Mouse (Mus musculus) heart, postnatal 14 days (tissue): ENCODE results near the gene Cyp1a1. TPM values are rescaled to one million over a fixed set of nuclear protein-coding genes. Genes with fewer than 3 reads are reported as not detected.

ENCODE experiments used
- DNase-seq, 2 experiments: peaks; one replicate each; pipeline ENCODE4 v3.0.0; 2021 to 2022
- intact Hi-C: fragments of 180-260 bp; cut with DNase I; formaldehyde crosslinking; loops from one replicate; pipeline ENCODE4 v1.15.1; 2025
- total RNA-seq, 2 experiments: library from RNA; stranded (reverse); gene quantifications; 2 replicates each; pipeline ENCODE4 v1.2.3; 2021

Cyp1a1 gene
- total RNA-seq, 2 experiments from 2014 or later, result not detected

DNA sequence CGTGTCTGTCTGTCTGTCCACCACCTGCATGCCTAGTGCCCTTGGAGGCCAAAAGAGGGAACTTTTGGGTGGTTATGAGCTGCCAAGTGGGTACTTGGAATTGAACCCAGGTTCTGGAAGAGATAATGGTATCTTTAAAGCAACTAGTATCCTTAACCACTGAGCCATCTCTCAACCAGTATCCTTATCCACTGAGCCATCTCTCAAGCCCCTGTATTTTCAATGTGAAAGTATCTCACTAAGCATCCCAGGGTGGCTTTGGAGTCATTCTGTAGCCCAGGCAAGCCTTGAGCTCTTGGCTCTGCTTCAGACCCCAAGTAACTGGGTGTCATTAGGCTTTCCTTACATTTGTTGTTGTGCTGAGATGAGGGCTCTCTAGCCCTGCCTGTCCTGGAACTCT lies 32.8 kb upstream of the Cyp1a1 start:
- intact Hi-C loops, result loop anchor here (1.0 to 10.0 kb wide), 6 partner anchors 26 to 340 kb away; no protein-coding TSS in a partner anchor
- no peak for DNase-seq

DNA sequence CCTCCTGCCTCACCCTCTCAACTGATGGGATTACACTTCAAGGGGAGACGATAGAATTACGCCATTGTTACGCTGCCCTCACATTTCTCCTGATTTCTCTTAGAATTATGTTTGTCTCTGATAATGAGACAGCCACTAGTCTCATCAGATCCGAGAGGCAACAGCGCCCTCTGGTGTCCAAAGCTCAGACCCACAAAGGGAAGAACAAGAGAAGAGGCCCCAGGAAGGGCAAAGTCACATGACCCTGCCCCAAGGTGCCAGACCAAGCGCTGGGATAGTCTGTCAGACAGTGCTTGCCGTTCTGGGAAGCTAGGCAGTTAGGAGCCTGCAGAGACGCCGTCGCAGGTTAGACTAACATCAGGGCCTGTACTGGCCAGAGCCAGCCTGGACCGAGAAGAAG lies 32.0 kb upstream of the Cyp1a1 start:
- intact Hi-C loops, result loop anchor here (1.0 to 10.0 kb wide), 5 partner anchors 26 to 339 kb away; no protein-coding TSS in a partner anchor

DNA sequence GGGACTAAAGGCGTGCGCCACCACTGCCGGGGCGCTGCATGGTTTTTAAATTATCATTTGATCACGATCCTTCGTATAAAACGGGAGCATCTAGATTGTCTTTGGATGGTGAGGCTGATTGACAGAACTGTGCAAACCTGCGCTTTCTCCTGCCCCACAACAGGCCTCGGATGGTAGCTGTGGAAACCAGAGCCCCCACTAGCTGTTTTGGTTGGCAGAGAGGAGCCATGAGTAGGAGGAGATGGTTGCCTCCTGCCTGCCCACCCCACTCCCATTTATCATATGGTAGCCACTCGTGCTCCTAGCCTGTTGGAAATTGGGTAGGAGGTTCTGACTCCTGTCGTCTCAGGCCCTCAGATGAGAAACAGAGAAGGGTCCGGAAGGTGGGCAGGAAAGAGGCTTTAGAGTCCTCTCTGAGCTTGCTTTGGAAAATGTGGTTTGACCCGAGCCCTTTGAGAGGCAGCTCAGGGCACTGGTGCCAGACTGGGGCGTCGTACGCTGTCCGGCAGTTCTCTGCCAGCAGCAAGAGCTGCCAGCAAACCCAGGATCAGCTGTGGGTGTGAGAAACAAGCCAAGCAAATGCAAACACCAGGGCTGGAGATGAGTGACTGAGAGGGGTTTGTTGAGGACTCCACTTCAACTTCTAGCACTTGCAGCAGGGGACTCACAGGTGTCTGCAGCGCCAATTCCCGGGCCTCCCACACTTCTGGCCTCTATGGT lies 30.9 kb upstream of the Cyp1a1 start:
- no peak for DNase-seq
- intact Hi-C loops, result loop anchor here (5.0 to 10.0 kb wide), 2 partner anchors 169 to 338 kb away; no protein-coding TSS in a partner anchor

More for the DNA sequence above, 32.0 kb upstream of the Cyp1a1 start:
- DNase-seq, result peak; percentile 93 to 98

DNA sequence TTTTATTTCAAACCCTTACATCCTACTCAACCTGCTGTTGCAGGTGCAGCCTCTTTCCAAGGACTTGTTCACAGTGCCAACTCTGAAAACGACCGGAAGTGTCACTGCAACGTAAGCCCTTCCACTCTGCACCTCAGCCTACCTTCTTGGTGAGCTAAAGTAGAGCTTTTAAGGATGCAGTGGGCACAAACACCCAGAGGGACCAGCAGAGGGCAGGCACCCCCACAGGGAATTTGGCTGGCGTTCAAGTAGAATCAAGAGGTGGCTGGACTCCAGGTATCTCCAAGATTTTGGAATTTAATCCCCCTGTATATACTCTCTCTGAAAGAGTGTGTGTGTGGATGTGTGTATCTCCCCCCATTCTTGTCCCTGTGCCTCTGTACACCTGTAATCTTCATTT lies 29.9 kb upstream of the Cyp1a1 start:
- intact Hi-C loops, result loop anchor here (5.0 to 10.0 kb wide), 2 partner anchors 171 to 337 kb away; no protein-coding TSS in a partner anchor
- DNase-seq, result no peak

DNA sequence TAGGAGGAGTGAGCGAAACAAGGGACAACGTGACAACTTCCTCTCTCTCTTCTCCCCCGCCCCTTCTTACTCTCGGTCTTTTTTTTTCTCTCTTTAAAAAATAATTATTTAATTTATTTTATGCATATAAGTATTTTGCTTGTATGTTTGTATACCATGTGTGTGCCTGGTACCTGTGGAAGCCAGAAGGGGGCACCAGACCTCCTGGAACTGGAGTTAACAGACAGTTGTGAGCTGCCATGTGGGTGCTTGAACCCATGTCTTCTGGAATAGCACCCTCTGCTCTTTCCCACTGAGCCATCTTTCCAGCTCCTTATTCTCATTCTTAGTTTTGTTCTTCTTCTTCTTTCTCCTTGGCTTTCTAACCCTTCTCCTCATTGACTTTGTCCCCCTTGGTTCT lies 28.8 kb upstream of the Cyp1a1 start:
- DNase-seq, result no peak
- intact Hi-C loops, result loop anchor here (1.0 to 10.0 kb wide), 3 partner anchors 85 to 336 kb away; no protein-coding TSS in a partner anchor

DNA sequence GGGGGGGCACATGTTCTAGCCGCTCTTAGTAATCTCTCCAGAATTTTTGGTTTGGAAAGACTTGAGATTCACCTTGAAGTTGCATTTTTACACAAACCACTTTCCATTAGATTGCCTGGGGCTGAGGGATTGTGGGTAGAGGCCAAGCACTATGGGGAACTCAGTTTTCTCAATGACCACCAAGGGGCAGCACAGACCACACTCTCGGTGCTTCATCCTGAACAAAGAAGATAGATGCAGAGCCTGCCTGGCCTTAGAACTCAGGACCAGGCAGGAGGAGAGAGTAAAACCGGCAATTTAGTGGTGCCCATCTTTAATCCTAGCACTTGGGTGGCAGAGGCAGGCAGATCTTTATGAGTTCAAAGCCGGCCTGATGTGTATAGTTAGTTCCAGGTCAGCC lies 28.0 kb upstream of the Cyp1a1 start:
- intact Hi-C loops, result loop anchor here (1.0 to 10.0 kb wide), 3 partner anchors 85 to 335 kb away; no protein-coding TSS in a partner anchor
- peak; percentile 79 to 84 for DNase-seq

DNA sequence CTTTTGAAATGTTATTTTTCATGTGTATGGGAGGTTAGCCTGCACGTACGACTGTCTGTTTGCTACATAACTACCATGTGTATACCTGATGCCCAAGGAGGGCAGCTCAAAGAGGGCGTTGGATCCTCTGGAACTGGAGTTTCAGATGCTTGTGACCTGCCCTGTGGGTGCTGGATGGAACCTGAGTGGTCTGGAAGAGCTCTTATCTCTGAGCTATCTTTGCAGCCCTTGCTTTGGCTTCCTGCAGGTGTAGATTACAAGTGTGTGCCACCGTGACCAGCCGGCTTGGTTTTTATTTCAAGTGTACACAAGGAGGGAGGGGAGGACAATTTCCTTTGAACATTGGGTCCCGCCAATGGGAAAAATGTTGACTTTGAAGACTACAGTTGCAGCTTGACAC lies 27.2 kb upstream of the Cyp1a1 start:
- intact Hi-C loops, result no loop called here
- no peak for DNase-seq

DNA sequence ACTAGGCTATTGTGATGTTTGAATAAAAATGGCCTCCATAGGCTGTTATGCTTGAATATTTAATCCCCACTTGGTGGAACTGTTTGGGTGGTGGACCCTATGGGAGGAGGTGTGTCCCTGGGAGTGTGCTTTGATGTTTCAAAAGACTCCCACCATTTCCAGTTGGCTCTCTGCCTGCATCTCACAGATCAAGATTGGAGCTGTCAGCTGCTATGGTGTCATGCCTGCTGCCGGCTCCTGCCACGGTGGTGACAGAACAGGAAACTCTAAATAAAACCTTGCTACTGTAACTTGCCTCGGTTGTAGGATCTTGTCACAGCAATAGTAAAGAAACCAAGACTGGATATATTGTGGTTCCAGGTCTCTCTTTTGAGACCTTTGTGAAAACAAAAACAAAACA lies 26.2 kb upstream of the Cyp1a1 start:
- DNase-seq, result no peak
- intact Hi-C loops, result no loop called here

DNA sequence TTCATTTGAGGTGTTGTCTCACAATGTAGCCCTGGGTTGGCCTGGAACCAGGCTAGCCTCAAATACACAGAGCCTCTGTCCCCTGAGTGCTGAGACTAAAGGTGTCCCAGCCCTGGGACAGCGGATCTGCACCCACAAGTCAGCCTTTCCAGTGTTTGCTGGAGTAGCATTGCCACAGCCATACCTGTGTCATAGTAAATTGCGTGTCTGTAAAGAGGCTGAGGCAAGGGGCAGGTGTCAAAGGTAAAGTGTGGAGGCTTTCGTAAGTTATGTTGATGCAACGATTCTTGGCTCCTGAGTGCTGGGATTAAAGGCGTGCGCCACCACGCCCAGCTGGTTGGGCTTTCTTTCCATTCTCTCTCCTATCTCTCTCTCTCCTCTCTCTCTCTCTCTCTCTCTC lies 23.1 kb upstream of the Cyp1a1 start:
- DNase-seq, result no peak
- intact Hi-C loops, result no loop called here

DNA sequence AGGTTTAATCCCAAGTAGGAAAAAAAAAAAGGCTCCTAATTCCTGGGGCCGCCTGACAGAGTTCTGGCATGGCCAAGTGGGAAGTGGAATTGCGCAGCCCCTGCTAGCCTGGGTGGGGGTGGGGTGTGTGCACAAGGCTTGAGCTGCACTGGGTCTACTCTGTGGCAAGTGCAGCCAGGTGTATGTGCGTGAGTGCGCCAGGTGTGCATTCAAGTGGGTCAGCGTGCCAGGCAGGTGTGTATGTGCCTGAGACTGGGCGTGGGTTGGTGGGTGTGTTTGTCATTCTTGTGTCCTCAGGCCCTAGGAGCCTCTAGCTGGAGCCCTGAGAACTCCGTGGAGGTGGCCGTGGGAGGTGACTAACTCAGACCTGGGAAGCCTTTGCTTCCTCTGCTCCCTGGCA lies 21.2 kb upstream of the Cyp1a1 start:
- intact Hi-C loops, result no loop called here
- DNase-seq, result no peak

DNA sequence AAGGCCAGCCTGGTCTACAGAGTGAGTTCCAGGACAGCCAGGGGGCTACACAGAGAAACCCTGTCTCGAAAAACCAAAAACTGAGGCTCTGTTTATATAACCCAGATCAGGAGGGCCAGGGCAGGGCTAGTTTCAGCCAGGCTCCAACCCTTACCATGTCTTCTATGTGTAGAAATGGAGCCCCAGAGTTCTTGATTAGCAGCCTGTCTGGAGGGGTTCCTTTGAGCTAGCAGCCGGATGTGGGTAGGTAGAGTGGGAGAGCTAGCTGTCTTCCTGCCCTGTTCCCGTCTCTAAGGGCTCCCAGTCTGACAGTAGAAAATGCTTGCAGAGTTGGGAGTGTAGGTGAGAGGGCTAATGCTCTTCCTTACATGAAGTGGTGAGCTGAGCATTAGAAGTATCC lies 20.6 kb upstream of the Cyp1a1 start:
- intact Hi-C loops, result no loop called here
- DNase-seq, result no peak

DNA sequence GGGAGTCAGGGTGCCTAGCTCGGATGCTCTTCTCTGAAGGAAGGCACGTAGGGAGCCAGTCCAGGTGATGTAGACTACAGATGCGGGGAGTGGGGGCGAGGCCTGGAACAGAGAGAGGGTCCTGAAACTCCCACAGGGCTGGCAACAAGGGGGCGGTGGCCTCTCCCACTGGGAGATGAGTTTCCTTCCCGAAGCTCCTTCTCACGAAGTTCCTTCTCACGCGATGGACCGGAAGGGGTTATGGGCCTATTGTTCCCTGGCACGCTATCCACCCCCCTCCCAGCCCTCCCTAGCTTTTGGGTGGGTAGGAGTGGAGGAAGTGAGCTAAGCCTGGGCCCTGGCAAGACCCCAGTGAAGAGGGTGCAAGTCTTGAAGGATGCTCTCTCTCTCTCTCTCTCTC lies 19.9 kb upstream of the Cyp1a1 start:
- intact Hi-C loops, result no loop called here
- no peak for DNase-seq

DNA sequence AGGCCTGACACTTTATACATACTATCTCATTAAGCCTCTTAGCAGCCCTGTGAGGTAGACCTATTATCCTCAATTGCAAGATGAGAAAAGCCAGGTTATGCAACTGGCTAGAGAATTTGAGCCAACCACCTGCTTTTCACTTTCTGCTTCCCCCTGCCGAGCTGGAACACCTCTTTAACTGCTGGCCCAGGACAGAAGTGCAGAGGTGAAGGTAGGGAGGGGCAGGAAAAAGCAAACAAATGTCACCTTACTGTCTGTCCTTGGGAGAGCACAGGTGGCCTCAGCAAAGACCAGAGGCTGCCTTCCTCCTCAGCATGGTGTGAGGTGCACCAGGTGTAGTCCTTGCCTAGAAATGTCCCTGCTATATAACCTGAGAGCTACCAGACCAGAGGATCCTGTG lies 19.5 kb upstream of the Cyp1a1 start:
- no peak for DNase-seq
- intact Hi-C loops, result no loop called here

DNA sequence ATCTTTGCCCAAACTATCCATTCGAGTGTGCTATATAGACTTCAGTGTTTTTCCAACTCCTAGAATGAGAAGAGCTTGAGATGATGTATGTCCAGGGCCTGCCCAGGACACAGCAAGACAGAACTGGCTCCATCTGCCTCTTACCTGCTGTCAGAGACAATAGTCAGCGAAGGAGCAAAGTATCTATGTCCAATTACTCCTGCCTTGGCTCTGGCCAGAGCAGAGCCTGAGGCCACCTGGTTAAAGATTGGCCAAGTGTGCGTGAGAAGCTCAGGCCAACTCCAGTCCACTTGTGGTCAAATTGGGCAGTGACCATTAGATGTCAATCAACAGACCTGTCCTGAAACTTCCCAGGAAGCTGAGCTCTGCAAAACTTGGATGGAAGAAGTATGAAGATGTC lies 18.2 kb upstream of the Cyp1a1 start:
- intact Hi-C loops, result no loop called here
- no peak for DNase-seq

DNA sequence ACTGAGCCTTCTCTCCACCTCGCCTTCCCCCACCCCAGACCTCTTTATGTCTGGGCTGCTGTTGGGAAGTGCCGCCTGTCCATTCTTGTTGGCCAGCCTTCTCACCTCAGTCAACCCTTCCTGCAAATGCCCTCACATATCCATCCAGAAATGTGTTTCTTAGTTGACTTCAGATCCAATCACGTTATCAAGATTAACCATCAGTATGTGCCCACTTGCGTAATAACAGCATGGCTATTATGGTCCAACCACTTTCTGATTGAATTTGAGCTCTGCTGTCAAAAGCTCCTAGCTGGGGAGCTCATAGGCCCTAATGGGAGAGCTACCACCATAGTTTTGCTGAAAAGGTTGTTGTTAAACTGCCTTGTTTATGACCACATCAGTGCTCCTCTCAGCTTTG lies 16.7 kb upstream of the Cyp1a1 start:
- intact Hi-C loops, result no loop called here
- no peak for DNase-seq

DNA sequence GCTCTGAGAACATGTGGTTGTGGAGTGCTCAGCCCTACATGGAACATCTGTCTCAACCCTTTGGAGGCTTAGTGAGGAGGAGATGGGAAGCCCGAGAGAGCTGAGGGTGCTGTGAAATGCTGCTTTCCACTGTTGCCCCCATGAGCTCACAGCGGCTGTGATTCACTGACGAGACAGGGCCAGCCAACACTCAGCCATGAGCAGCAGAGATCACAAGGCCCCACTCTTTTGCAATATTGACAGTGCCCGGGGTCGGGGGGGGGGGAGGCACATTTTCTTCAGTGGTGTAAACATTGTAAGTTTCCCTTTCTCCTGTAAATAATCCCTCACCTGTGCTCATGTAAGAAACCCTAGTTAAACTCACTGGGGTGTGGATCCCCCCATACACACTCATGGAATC lies 16.2 kb upstream of the Cyp1a1 start:
- intact Hi-C loops, result no loop called here

DNA sequence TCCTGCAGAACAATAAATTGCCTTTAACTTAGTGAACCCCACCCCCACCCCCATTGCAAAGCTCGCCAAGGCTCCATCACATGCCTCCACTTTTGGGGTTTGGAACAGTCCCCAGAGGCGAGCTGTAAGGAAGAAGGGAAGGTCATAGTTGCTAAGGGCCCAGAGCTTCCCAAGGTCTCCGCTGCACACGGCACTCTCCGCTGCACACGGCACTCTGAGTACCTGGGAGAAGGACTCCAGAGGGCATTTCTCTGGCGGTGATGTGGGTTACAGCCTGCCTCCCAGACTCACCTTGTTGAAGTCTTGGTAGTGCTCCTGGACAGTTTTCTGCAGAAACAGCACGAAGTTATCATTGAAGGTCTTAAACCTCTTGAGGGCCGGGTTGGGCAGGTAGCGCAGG lies 6.3 kb upstream of the Cyp1a1 start:
- DNase-seq, result no peak
- intact Hi-C loops, result no loop called here

More for the DNA sequence above, 16.2 kb upstream of the Cyp1a1 start:
- DNase-seq, result no peak

DNA sequence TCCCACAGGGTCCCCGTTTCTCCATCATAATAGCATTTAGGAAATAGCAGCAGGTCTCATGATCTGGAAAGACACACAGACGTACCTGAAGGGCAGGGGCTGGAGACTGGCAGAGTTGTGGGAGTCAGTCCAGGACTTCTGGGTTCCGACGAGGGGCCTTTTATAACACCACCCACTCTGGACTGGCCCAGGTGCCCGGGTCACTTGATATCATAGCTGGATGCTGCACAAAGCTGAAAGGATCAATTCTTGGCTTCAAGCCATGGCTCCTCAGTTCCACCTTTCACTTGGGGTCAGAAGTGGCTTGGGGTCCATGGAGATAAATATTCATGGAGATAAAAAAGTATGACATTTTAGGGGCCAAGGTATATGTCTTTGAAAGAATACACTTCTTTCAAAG lies 4.2 kb upstream of the Cyp1a1 start, which contains the start of gene Cyp1a2:
Cyp1a2 (minus strand) TSS at position 184 of the 400 bp plus-strand sequence.
- no peak for DNase-seq
- intact Hi-C loops, result no loop called here

DNA sequence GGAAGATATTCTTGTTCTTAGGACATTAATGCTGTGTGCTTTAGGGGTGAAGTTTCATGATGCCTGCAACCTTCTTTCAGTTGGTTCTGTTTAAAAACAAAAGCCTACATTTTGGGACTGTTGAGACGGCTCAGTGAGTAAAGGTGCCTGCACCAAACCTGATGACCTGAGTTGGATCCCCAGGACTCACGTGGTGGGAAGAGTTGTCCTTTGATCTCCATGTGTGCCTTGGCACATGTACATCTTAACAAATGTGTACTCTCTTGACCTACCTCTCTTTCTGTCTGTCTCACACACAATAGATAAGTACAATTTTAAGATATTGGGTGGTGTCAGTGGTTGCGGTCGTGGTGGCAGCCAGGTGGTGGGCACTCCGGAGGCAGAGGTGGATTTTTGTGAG lies 1.7 kb upstream of the Cyp1a1 start:
- intact Hi-C loops, result no loop called here
- DNase-seq, result no peak

DNA sequence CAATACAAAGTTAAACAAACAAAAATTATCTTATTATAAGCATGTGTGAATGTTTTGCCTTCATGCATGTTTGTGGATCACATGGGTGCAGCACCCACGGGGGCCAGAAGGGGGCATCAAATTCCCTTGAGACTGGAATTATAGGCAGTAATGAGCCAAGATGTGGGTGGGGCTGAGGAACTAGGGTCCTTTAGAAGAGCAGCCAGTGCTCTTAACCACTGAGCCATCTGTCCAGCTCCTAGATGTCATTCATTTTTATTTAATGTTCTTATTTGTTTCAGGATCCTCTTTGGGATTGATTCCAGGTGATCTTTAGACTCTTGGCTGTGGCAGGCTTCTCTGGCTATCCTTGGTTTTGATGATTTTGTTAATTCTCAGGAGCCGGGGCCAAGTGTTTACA lies 430 bp downstream of the Cyp1a1 start:
- intact Hi-C loops, result no loop called here
- no peak for DNase-seq

DNA sequence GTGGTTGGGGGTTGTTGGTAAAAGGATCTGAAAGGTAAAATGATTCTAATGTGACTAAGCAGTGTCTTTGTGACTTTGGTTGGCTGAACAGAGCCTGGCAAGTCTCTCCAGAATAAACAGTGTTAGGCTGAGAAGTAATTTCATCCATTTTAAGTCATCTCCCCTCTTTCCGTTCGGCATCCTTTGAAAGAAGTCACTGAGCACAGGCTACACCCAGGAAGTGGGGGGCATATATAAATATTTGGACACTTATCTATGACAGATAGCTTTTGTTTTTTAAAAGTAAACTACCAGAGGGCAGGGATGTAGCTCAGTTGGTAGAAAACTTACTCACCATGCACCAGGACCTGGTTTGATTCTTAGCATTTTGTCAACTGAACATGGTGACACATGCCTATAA lies 878 bp downstream of the Cyp1a1 start:
- intact Hi-C loops, result no loop called here
- no peak for DNase-seq

DNA sequence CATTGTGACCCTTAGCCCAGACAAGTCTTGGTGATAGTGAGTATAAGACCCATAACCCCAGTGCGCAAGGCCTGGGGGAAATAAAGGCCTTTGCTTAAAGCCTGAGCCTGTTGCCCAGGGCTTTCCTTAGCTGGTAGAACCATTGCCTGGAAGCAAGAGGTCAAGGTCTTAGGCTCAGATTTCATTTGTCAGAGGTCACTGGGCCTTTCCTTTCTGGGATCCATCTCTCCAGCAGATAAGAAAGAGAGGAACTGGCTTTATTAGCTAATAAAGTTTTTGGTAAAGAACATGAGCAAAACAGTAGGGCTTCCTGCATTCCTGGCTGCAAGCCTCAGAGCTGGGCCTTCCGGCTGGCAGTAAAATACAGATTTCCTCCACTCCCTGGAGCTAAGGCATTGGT lies 6.4 kb downstream of the Cyp1a1 start:
- no peak for DNase-seq
- intact Hi-C loops, result no loop called here
